Mouse (Mus musculus) heart, adult 2 months (tissue): ENCODE measurements around the gene Slc48a1.

Experiments
- CTCF ChIP-seq: fragments of 200-600 bp; IDR thresholded peaks from 2 replicates; pipeline ENCODE4 v1.8.1; 2022; ENCODE audit warnings: antibody characterized with exemption, mild to moderate bottlenecking, moderate library complexity
- EP300 ChIP-seq: fragments of 200-500 bp; IDR thresholded peaks from 2 replicates; pipeline ENCODE4 v1.6.1; 2011; ENCODE audit warnings: low read depth, low read length, control low read depth; ENCODE audit not compliant: insufficient read depth
- POLR2A ChIP-seq: fragments of 200-500 bp; IDR thresholded peaks from 2 replicates; pipeline ENCODE4 v1.6.1; 2011; ENCODE audit warnings: mild to moderate bottlenecking, low read depth, low read length, control low read depth; ENCODE audit not compliant: insufficient read depth

DNA sequence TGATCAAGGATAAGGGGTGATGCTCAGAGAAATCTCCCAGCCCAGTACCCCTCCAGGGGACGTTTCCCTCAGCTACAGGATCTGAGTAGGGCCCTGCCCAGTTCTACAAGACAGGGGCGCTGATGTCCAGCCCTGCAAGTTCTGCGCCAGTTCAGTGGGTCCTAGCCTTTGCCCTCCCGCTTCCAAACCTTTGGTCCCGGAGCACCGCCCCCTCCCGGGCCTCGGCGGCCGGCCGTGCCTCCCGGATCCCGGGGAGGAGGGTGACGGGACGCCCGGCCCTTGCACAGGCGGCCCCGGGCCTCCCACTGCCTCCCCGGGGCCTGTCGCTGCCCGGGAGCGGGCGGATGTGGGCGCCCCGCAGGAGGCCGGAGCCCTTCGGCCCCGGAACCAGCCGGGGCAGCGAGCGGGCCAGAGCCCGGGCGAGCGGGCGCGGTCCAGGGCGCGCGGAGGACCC is 52.5 kb downstream of the Slc48a1 start:
- no peak for TF ChIP-seq POLR2A
- peak; percentile 14; the same call in 1 of the 2 replicates for TF ChIP-seq CTCF
- no peak for TF ChIP-seq EP300
